Mouse (Mus musculus): ENCODE measurements around the gene Ppfibp1. TPM values are rescaled to one million over a fixed set of nuclear protein-coding genes. Genes with fewer than 3 reads are reported as not detected.

Ppfibp1 gene
- polyA plus RNA-seq, 1 experiment from 2014 or later: 12.7 TPM

- no peaks in the 10 kb centered on the region for H3K9me3 ChIP-seq (replicated peaks)
- H3K9ac ChIP-seq: no peak overlapping the region
- H3K4me3 ChIP-seq: no peak overlapping the region
- no peaks in the 10 kb centered on the region for H3K4me1 ChIP-seq
- no peak overlapping the region for H3K4me2 ChIP-seq
- no peak overlapping the region for H3K27ac ChIP-seq
- ATAC-seq: no peak
- no peaks in the 10 kb centered on the region for H3K27me3 ChIP-seq
- H3K36me3 ChIP-seq (ENCODE audit: poor library complexity, severe bottlenecking): peaks cover 10% of the 10 kb centered on the region; the same call in 1 of the 2 replicates
- 90% methylated on average over 4 of the region's 4 CpGs for WGBS
Observed at GRCm38 (mm10) chr6:147017906-147018305, 129.6 kb downstream of the Ppfibp1 start.

- H3K4me3 ChIP-seq: no peak overlapping the region
- 91% methylated on average over 5 of the region's 5 CpGs for WGBS
- no peak overlapping the region for H3K9ac ChIP-seq
- no peak overlapping the region for H3K27ac ChIP-seq
- no peaks in the 10 kb centered on the region for H3K4me1 ChIP-seq
- H3K9me3 ChIP-seq (replicated peaks): no peaks in the 10 kb centered on the region
- peaks cover 10% of the 10 kb centered on the region; the same call in 1 of the 2 replicates for H3K36me3 ChIP-seq (ENCODE audit: poor library complexity, severe bottlenecking)
- ATAC-seq: no peak
- no peak overlapping the region for H3K4me2 ChIP-seq
- no peaks in the 10 kb centered on the region for H3K27me3 ChIP-seq
Observed at GRCm38 (mm10) chr6:147018364-147018763, 130.1 kb downstream of the Ppfibp1 start.

- Histone ChIP-seq H3K4me1 (no peaks in the 10 kb centered on the region), H3K9ac (no peak overlapping the region), H3K4me3 (no peak overlapping the region), H3K27ac (no peak overlapping the region), H3K9me3 (replicated peaks) (no peaks in the 10 kb centered on the region), H3K27me3 (no peaks in the 10 kb centered on the region), H3K36me3 (ENCODE audit: poor library complexity, severe bottlenecking) (peaks cover 10% of the 10 kb centered on the region; the same call in 1 of the 2 replicates), H3K4me2 (no peak overlapping the region)
- no peak for ATAC-seq
- 95% methylated on average over 5 of the region's 5 CpGs for WGBS
Observed at GRCm38 (mm10) chr6:147021181-147021580, 132.9 kb downstream of the Ppfibp1 start.

GRCm38 (mm10) chr6:147022375-147023132 is 134.3 kb downstream of the Ppfibp1 start:
- Histone ChIP-seq H3K27ac (no peak overlapping the region), H3K9me3 (replicated peaks) (no peaks in the 10 kb centered on the region), H3K36me3 (ENCODE audit: poor library complexity, severe bottlenecking) (0 out of 2 replicates have a peak, but pooled peaks cover 5% of the 10 kb centered on the region), H3K4me1 (no peaks in the 10 kb centered on the region), H3K27me3 (no peaks in the 10 kb centered on the region), H3K4me2 (no peak overlapping the region), H3K9ac (no peak overlapping the region), H3K4me3 (no peak overlapping the region)
- no peak for ATAC-seq
- 88% methylated on average over 16 of the region's 16 CpGs for WGBS

- 97% methylated on average over 2 of the region's 2 CpGs for WGBS
- no peak for ATAC-seq
- no peak overlapping the region for H3K4me3 ChIP-seq
- H3K9ac ChIP-seq: no peak overlapping the region
- 0 out of 2 replicates have a peak, but pooled peaks cover 5% of the 10 kb centered on the region for H3K36me3 ChIP-seq (ENCODE audit: poor library complexity, severe bottlenecking)
- no peaks in the 10 kb centered on the region for H3K9me3 ChIP-seq (replicated peaks)
- H3K27me3 ChIP-seq: no peaks in the 10 kb centered on the region
- H3K4me2 ChIP-seq: no peak overlapping the region
- no peaks in the 10 kb centered on the region for H3K4me1 ChIP-seq
- no peak overlapping the region for H3K27ac ChIP-seq
Observed at GRCm38 (mm10) chr6:147023133-147023395, 134.8 kb downstream of the Ppfibp1 start.

- ATAC-seq: no peak
- H3K4me2 ChIP-seq: no peak overlapping the region
Observed at GRCm38 (mm10) chr6:147023568-147023967, 135.3 kb downstream of the Ppfibp1 start.

GRCm38 (mm10) chr6:147024761-147025160 is 136.5 kb downstream of the Ppfibp1 start:
- Histone ChIP-seq H3K27ac (no peak overlapping the region), H3K36me3 (ENCODE audit: poor library complexity, severe bottlenecking) (peaks cover under 1% of the 10 kb centered on the region; the same call in 1 of the 2 replicates), H3K4me2 (no peak overlapping the region), H3K9ac (no peak overlapping the region), H3K27me3 (no peaks in the 10 kb centered on the region), H3K4me1 (no peaks in the 10 kb centered on the region), H3K9me3 (replicated peaks) (no peaks in the 10 kb centered on the region), H3K4me3 (no peak overlapping the region)
- no peak for ATAC-seq
- 96% methylated on average over 3 of the region's 3 CpGs for WGBS

More at GRCm38 (mm10) chr6:147023568-147023967, 135.3 kb downstream of the Ppfibp1 start:
- Histone ChIP-seq H3K9ac (no peak overlapping the region), H3K4me1 (no peaks in the 10 kb centered on the region), H3K27me3 (no peaks in the 10 kb centered on the region), H3K4me3 (no peak overlapping the region), H3K9me3 (replicated peaks) (no peaks in the 10 kb centered on the region), H3K27ac (no peak overlapping the region), H3K36me3 (ENCODE audit: poor library complexity, severe bottlenecking) (0 out of 2 replicates have a peak, but pooled peaks cover 5% of the 10 kb centered on the region)

GRCm38 (mm10) chr6:147028396-147028795 is 140.1 kb downstream of the Ppfibp1 start:
- no peaks in the 10 kb centered on the region; the same call in 1 of the 2 replicates for H3K36me3 ChIP-seq (ENCODE audit: poor library complexity, severe bottlenecking)
- no peak overlapping the region for H3K4me3 ChIP-seq
- no peaks in the 10 kb centered on the region for H3K27me3 ChIP-seq
- ATAC-seq: no peak
- H3K9ac ChIP-seq: no peak overlapping the region
- H3K9me3 ChIP-seq (replicated peaks): no peaks in the 10 kb centered on the region
- no peak overlapping the region for H3K27ac ChIP-seq
- no peaks in the 10 kb centered on the region for H3K4me1 ChIP-seq
- no peak overlapping the region for H3K4me2 ChIP-seq
- 87% methylated on average over 2 of the region's 2 CpGs for WGBS

- Histone ChIP-seq H3K36me3 (ENCODE audit: poor library complexity, severe bottlenecking) (no peaks in the 10 kb centered on the region; the same call in 1 of the 2 replicates), H3K9ac (no peak overlapping the region), H3K4me1 (no peaks in the 10 kb centered on the region), H3K27ac (no peak overlapping the region), H3K4me2 (no peak overlapping the region), H3K27me3 (no peaks in the 10 kb centered on the region), H3K4me3 (no peak overlapping the region), H3K9me3 (replicated peaks) (no peaks in the 10 kb centered on the region)
- ATAC-seq: no peak
- 94% methylated on average over 9 of the region's 9 CpGs for WGBS
Observed at GRCm38 (mm10) chr6:147029591-147029990, 141.3 kb downstream of the Ppfibp1 start.

GRCm38 (mm10) chr6:147030096-147030885 is 142.0 kb downstream of the Ppfibp1 start:
- Histone ChIP-seq H3K4me2 (no peak overlapping the region), H3K4me3 (no peak overlapping the region), H3K4me1 (no peaks in the 10 kb centered on the region), H3K36me3 (ENCODE audit: poor library complexity, severe bottlenecking) (no peaks in the 10 kb centered on the region; the same call in 1 of the 2 replicates), H3K9ac (no peak overlapping the region), H3K27me3 (no peaks in the 10 kb centered on the region), H3K9me3 (replicated peaks) (no peaks in the 10 kb centered on the region), H3K27ac (no peak overlapping the region)
- ATAC-seq: peak; percentile 41; the same call in 1 of the 2 replicates
- WGBS: 77% methylated on average over 15 of the region's 15 CpGs

- Histone ChIP-seq H3K9me3 (replicated peaks) (no peaks in the 10 kb centered on the region), H3K4me3 (no peak within 1 kb of the TSS), H3K27me3 (no peaks in the 10 kb centered on the region), H3K4me1 (no peaks in the 10 kb centered on the region), H3K27ac (no peak within 1 kb of the TSS), H3K4me2 (no peak within 1 kb of the TSS), H3K36me3 (ENCODE audit: poor library complexity, severe bottlenecking) (no peaks in the 10 kb centered on the region; the same call in 1 of the 2 replicates), H3K9ac (no peak within 1 kb of the TSS)
- 29% methylated on average over 13 of the region's 13 CpGs for WGBS
- no peak for ATAC-seq
Observed at GRCm38 (mm10) chr6:147032303-147032925, 144.1 kb downstream of the Ppfibp1 start, which contains the start of gene Rep15. Rep15 (plus strand) TSS chr6:147032584.

Data from forebrain, embryonic 13.5 days (tissue).